Mouse (Mus musculus) megakaryocyte, adult 5-6 weeks (primary cell): ENCODE results near the gene Hoxa3. TPM values are rescaled to one million over a fixed set of nuclear protein-coding genes. Genes with fewer than 3 reads are reported as not detected.
A peak's percentile ranks its signal among the peaks of the same experiment; 100 is the strongest.

Experiments used
- ATAC-seq: 2 replicates; pipeline ENCODE4 v1.8.0; 2016; ENCODE audit warnings: mild to moderate bottlenecking, inconsistent platforms; ENCODE audit not compliant: poor library complexity, severe bottlenecking
- total RNA-seq, 2 experiments: library from RNA; stranded (forward) in 1 of 2; stranded (reverse) in 1 of 2; fragments of 153-499, 151-499 nt in 1 of 2; fragments of 221-1000, 200-1000 nt in 1 of 2; gene quantifications; 2 replicates each; pipeline versions ENCODE4 v1.2.3 to v1.2.4; 2015 to 2017

Hoxa3 gene
- 0.93 TPM in 1 of 2 replicates, not detected in the other for total RNA-seq (2015)
- total RNA-seq (2017) = not detected in 2 replicates

GRCm38 (mm10) chr6:52213119-52213986 is at the start of gene Hoxa3, which contains the start of gene Gm28308:
TSS of gene Hoxa3 (minus strand) at chr6:52213336.
TSS of gene Gm28308 (minus strand) at chr6:52213339.
- ATAC-seq = 0 out of 2 replicates have a peak, but pooled peaks have one; percentile 15

- no peak for ATAC-seq
Observed at GRCm38 (mm10) chr6:52262463-52263320, 49.6 kb upstream of the Hoxa3 start.

GRCm38 (mm10) chr6:52261751-52262462 is 48.8 kb upstream of the Hoxa3 start:
- no peak for ATAC-seq

GRCm38 (mm10) chr6:52260654-52261575 is 47.8 kb upstream of the Hoxa3 start, which contains the start of gene Hoxa13:
TSS of gene Hoxa13 (minus strand) at chr6:52260880.
- no peak for ATAC-seq

- ATAC-seq = no peak
Observed at GRCm38 (mm10) chr6:52259811-52260261, 46.7 kb upstream of the Hoxa3 start.

GRCm38 (mm10) chr6:52259081-52259790 is 46.1 kb upstream of the Hoxa3 start:
- ATAC-seq = no peak

GRCm38 (mm10) chr6:52256956-52257355 is 43.8 kb upstream of the Hoxa3 start:
- peak; percentile 64 for ATAC-seq

- ATAC-seq = no peak; the same call in 1 of the 2 replicates
Observed at GRCm38 (mm10) chr6:52253511-52254500, 40.7 kb upstream of the Hoxa3 start.

GRCm38 (mm10) chr6:52252775-52253376 is 39.7 kb upstream of the Hoxa3 start:
- no peak for ATAC-seq

- no peak for ATAC-seq
Observed at GRCm38 (mm10) chr6:52252016-52252774, 39.1 kb upstream of the Hoxa3 start.

GRCm38 (mm10) chr6:52251177-52251879 is 38.2 kb upstream of the Hoxa3 start:
- ATAC-seq = no peak

GRCm38 (mm10) chr6:52249826-52250225 is 36.7 kb upstream of the Hoxa3 start:
- ATAC-seq = no peak

GRCm38 (mm10) chr6:52249415-52249738 is 36.2 kb upstream of the Hoxa3 start:
- ATAC-seq = no peak

GRCm38 (mm10) chr6:52248638-52249414 is 35.7 kb upstream of the Hoxa3 start:
- no peak for ATAC-seq
